Mouse (Mus musculus) brain, embryonic 14.5 days (tissue): ENCODE measurements around the gene Ugt1a7c.

Source experiments
- CTCF ChIP-seq: fragments of 200-500 bp; IDR thresholded peaks from 2 replicates; pipeline ENCODE4 v1.5.1; 2012; ENCODE audit warnings: inconsistent platforms, mild to moderate bottlenecking, moderate library complexity, borderline replicate concordance; ENCODE audit not compliant: insufficient read depth, insufficient read length; ENCODE audit errors: extremely low read depth
- POLR2A ChIP-seq: fragments of 200-500 bp; IDR thresholded peaks from 2 replicates; pipeline ENCODE4 v1.6.1; 2012; ENCODE audit warnings: mild to moderate bottlenecking, inconsistent platforms, borderline replicate concordance; ENCODE audit not compliant: poor library complexity, insufficient read depth, insufficient read length, severe bottlenecking; ENCODE audit errors: extremely low read depth

- TF ChIP-seq CTCF (no peak), POLR2A (no peak)
Measured at GRCm38 (mm10) chr1:88186325-88186935, 91.6 kb downstream of the Ugt1a7c start.
